Mouse (Mus musculus) erythroblast, embryonic 14.5 days (primary cell): ENCODE measurements around the gene Pgghg.

ENCODE experiments used
- GATA1 ChIP-seq: IDR thresholded peaks from 2 replicates; pipeline ENCODE4 v1.6.1; 2012; ENCODE audit warnings: low read length, inconsistent platforms, mixed read lengths
- TAL1 ChIP-seq: IDR thresholded peaks from 3 replicates; pipeline ENCODE4 v1.6.1; 2012; ENCODE audit warnings: low read length, inconsistent platforms, mixed read lengths

GRCm38 (mm10) chr7:140956556-140956869 lies 15.3 kb downstream of the Pgghg start:
- TF ChIP-seq TAL1 (no peak), GATA1 (no peak)
